In the genomic region with DNA sequence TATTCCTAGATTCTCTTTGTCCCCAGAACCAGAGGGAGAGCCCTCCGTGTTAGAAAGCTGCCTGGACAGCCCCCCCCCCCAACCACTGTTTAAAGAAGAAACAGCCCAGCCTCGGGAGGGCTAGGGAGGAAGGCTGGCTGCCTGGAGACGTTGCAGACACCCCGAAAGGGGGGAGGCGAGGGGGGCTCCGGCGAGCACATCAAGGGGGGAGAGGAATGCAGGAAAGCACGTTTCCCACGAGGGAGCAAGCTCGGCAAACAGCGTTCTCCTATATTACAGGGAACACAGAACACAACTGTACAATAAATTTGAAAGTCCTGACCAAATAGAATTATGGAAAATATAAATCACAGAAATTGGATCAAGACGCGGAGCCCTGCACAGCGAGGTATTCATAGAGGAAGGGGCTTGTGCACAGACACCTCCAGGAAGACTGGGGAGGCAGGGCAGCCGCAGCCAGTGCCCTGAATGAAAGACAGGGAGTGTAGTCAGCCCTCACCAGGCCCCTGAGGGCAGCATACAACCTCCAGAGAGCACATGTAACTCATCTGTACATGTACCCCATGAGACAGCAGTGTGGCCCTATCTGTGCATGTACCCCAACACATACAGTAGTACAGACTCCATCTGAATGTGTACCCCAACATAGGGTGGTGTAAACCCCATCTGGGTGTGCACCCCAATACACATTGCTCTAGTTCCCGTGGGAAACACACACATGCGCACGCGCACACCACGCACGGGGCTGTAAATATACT, we compare ENCODE assay signal across 7 mouse cellular contexts. TPM values are rescaled to one million over a fixed set of nuclear protein-coding genes. Genes with fewer than 3 reads are reported as not detected.
DNase-seq lines count a peak whose midpoint lies in the region; ATAC-seq and TF ChIP-seq lines count a peak whose summit lies in the region.

No protein-coding gene starts in this region.

- H3K36me3 ChIP-seq in kidney, postnatal 0 days (ENCODE audit: insufficient read depth, low read length) = no peaks in the 10 kb centered on the region
- no peaks in the 10 kb centered on the region for H3K36me3 ChIP-seq in forebrain, embryonic 13.5 days (ENCODE audit: poor library complexity, severe bottlenecking)
- no peaks in the 10 kb centered on the region for H3K36me3 ChIP-seq in intestine, postnatal 0 days (ENCODE audit: control insufficient read depth, insufficient read depth)
- H3K36me3 ChIP-seq in neural tube, embryonic 13.5 days = no peaks in the 10 kb centered on the region

- peaks cover 10% of the 10 kb centered on the region; the same call in 1 of the 2 replicates for H3K4me1 ChIP-seq in kidney, postnatal 0 days (replicated peaks; ENCODE audit: insufficient read depth, low read length)
- 0 out of 2 replicates have a peak, but pooled peaks cover 5% of the 10 kb centered on the region for H3K4me1 ChIP-seq in forebrain, embryonic 13.5 days
- H3K4me1 ChIP-seq in intestine, postnatal 0 days (replicated peaks; ENCODE audit: control insufficient read depth, insufficient read depth, low read length) = no peaks in the 10 kb centered on the region
- H3K4me1 ChIP-seq in neural tube, embryonic 13.5 days (replicated peaks) = peaks cover 18% of the 10 kb centered on the region

- H3K4me2 ChIP-seq in kidney, postnatal 0 days (ENCODE audit: low read length) = peak overlapping the region; percentile 14; the same call in 1 of the 2 replicates
- 0 out of 2 replicates have a peak overlapping the region, but pooled peaks have one; percentile 4 for H3K4me2 ChIP-seq in forebrain, embryonic 13.5 days
- H3K4me2 ChIP-seq in intestine, postnatal 0 days (replicated peaks; ENCODE audit: low read depth) = 0 out of 2 replicates have a peak overlapping the region, but pooled peaks have one; percentile 24
- peak overlapping the region; percentile 32 for H3K4me2 ChIP-seq in neural tube, embryonic 13.5 days

- WGBS in kidney, postnatal 0 days = 33% methylated on average over 21 of the region's 21 CpGs
- 51% methylated on average over 21 of the region's 21 CpGs for WGBS in forebrain, embryonic 13.5 days
- 47% methylated on average over 21 of the region's 21 CpGs for WGBS in intestine, postnatal 0 days
- 43% methylated on average over 21 of the region's 21 CpGs for WGBS in neural tube, embryonic 13.5 days

- peak overlapping the region; percentile 71 for H3K27ac ChIP-seq in kidney, postnatal 0 days
- H3K27ac ChIP-seq in forebrain, embryonic 13.5 days = no peak overlapping the region
- 0 out of 2 replicates have a peak overlapping the region, but pooled peaks have one; percentile 21 for H3K27ac ChIP-seq in intestine, postnatal 0 days (ENCODE audit: low read depth, low read length)
- peak overlapping the region; percentile 61 for H3K27ac ChIP-seq in neural tube, embryonic 13.5 days (replicated peaks)

- H3K9me3 ChIP-seq in kidney, postnatal 0 days (replicated peaks; ENCODE audit: low read length) = no peaks in the 10 kb centered on the region
- no peaks in the 10 kb centered on the region for H3K9me3 ChIP-seq in forebrain, embryonic 13.5 days (replicated peaks)
- no peaks in the 10 kb centered on the region for H3K9me3 ChIP-seq in intestine, postnatal 0 days (ENCODE audit: control insufficient read depth)
- H3K9me3 ChIP-seq in neural tube, embryonic 13.5 days = no peaks in the 10 kb centered on the region

- no peak overlapping the region for H3K4me3 ChIP-seq in kidney, postnatal 0 days (replicated peaks; ENCODE audit: low read depth, low read length)
- no peak overlapping the region for H3K4me3 ChIP-seq in forebrain, embryonic 13.5 days
- no peak overlapping the region for H3K4me3 ChIP-seq in intestine, postnatal 0 days (ENCODE audit: low read depth, low read length)
- no peak overlapping the region for H3K4me3 ChIP-seq in neural tube, embryonic 13.5 days

- TF ChIP-seq CTCF in kidney, postnatal 0 days (IDR thresholded peaks at IDR 0.05; ENCODE audit: low read depth) = no peak
- no peak for TF ChIP-seq CTCF in intestine, postnatal 0 days (IDR thresholded peaks at IDR 0.05; ENCODE audit: low read depth)

- H3K9ac ChIP-seq in kidney, postnatal 0 days (ENCODE audit: low read depth, low read length) = no peak overlapping the region
- H3K9ac ChIP-seq in forebrain, embryonic 13.5 days = no peak overlapping the region
- 0 out of 2 replicates have a peak overlapping the region, but pooled peaks have one; percentile 1 for H3K9ac ChIP-seq in intestine, postnatal 0 days (ENCODE audit: low read depth, low read length)
- H3K9ac ChIP-seq in neural tube, embryonic 13.5 days = peak overlapping the region; percentile 56; the same call in 1 of the 2 replicates

- ATAC-seq in kidney, postnatal 0 days (replicated peaks; ENCODE audit: low FRiP score, low read depth) = 0 out of 2 replicates have a peak, but pooled peaks have one; percentile 19
- ATAC-seq in forebrain, embryonic 13.5 days = no peak
- peak; percentile 37; the same call in 1 of the 2 replicates for ATAC-seq in intestine, postnatal 0 days
- ATAC-seq in neural tube, embryonic 13.5 days (ENCODE audit: low read depth) = peak; percentile 76

- peak; percentile 76 for DNase-seq in kidney, postnatal 0 days (ENCODE audit: low spot score)
- no peak for DNase-seq in kidney, postnatal 36 days
- no peak for DNase-seq in ovary, postnatal 36 days (ENCODE audit: low spot score)
- no peak for DNase-seq in urinary bladder, adult 2 months (ENCODE audit: low spot score)

- H3K27me3 ChIP-seq in kidney, postnatal 0 days (ENCODE audit: insufficient read depth, low read length) = no peaks in the 10 kb centered on the region
- H3K27me3 ChIP-seq in forebrain, embryonic 13.5 days = no peaks in the 10 kb centered on the region
- no peaks in the 10 kb centered on the region for H3K27me3 ChIP-seq in intestine, postnatal 0 days (replicated peaks; ENCODE audit: control insufficient read depth, insufficient read depth, low read length)
- H3K27me3 ChIP-seq in neural tube, embryonic 13.5 days = peaks cover 38% of the 10 kb centered on the region

RNA-seq across cellular contexts. Expression of a gene that starts 16.1 kb away (rescaled TPM):
- polyA plus RNA-seq in kidney, postnatal 0 days (2015; fragmentation: Nextera tagmentation; extraction: Ambion mirVana) = 21.3 and 22.6 TPM in 2 replicates
- 16.2 and 16.5 TPM in 2 replicates for polyA plus RNA-seq in forebrain, embryonic 13.5 days (2015; fragmentation: Nextera tagmentation; extraction: Ambion mirVana)
- polyA plus RNA-seq in intestine, postnatal 0 days (2015; fragmentation: Nextera tagmentation; extraction: Ambion mirVana) = 26.7 and 33.0 TPM in 2 replicates
- 14.0 and 14.8 TPM in 2 replicates for polyA plus RNA-seq in neural tube, embryonic 13.5 days (2015; fragmentation: Nextera tagmentation; extraction: Ambion mirVana)
- 76.2 and 102 TPM in 2 replicates for polyA plus RNA-seq in urinary bladder, adult 2 months (2012; rRNA removed)

RNA-seq across cellular contexts. Expression of a gene that starts 17.8 kb away (rescaled TPM):
- 3.4 TPM in 2 replicates for polyA plus RNA-seq in kidney, postnatal 0 days (2015; fragmentation: Nextera tagmentation; extraction: Ambion mirVana)
- polyA plus RNA-seq in forebrain, embryonic 13.5 days (2015; fragmentation: Nextera tagmentation; extraction: Ambion mirVana) = 0.28 and 0.77 TPM in 2 replicates
- polyA plus RNA-seq in intestine, postnatal 0 days (2015; fragmentation: Nextera tagmentation; extraction: Ambion mirVana) = 3.0 TPM in 2 replicates
- 2.4 and 8.4 TPM in 2 replicates for polyA plus RNA-seq in neural tube, embryonic 13.5 days (2015; fragmentation: Nextera tagmentation; extraction: Ambion mirVana)
- 74.3 and 79.9 TPM in 2 replicates for polyA plus RNA-seq in urinary bladder, adult 2 months (2012; rRNA removed)

RNA-seq across cellular contexts. Expression of a gene that starts 55.8 kb away (rescaled TPM):
- 161 and 165 TPM in 2 replicates for polyA plus RNA-seq in kidney, postnatal 0 days (2015; fragmentation: Nextera tagmentation; extraction: Ambion mirVana)
- polyA plus RNA-seq in forebrain, embryonic 13.5 days (2015; fragmentation: Nextera tagmentation; extraction: Ambion mirVana) = 4.2 TPM in 2 replicates
- polyA plus RNA-seq in intestine, postnatal 0 days (2015; fragmentation: Nextera tagmentation; extraction: Ambion mirVana) = 55.2 and 61.8 TPM in 2 replicates
- polyA plus RNA-seq in neural tube, embryonic 13.5 days (2015; fragmentation: Nextera tagmentation; extraction: Ambion mirVana) = 9.3 and 15.8 TPM in 2 replicates
- 379 and 420 TPM in 2 replicates for polyA plus RNA-seq in urinary bladder, adult 2 months (2012; rRNA removed)

Comparison
In these comparisons a context has a peak if more than half of its experiments do, and no peak if none do; other contexts are left out.
1. H3K9ac ChIP-seq: peak in intestine, postnatal 0 days (single experiment) and neural tube, embryonic 13.5 days (single experiment); none in kidney, postnatal 0 days (single experiment) and forebrain, embryonic 13.5 days (single experiment).
2. Peak in every context shown above with its lines, with median percentiles within 50 percentile points of each other: H3K4me2 ChIP-seq.